Mouse (Mus musculus) E14TG2a.4 (cell line): ENCODE measurements around the gene Ppm1m.

ENCODE experiments used
- CTCF ChIP-seq: conservative IDR thresholded peaks from 2 replicates; pipeline ENCODE4 v1.5.1; 2014; ENCODE audit warnings: low read length
- NANOG ChIP-seq: IDR thresholded peaks from 2 replicates; pipeline ENCODE4 v1.6.1; 2014; ENCODE audit warnings: borderline replicate concordance, low read length, mixed read lengths
- POU5F1 ChIP-seq: IDR thresholded peaks from 2 replicates; pipeline ENCODE4 v1.6.1; 2014; ENCODE audit warnings: low read length, borderline replicate concordance

DNA sequence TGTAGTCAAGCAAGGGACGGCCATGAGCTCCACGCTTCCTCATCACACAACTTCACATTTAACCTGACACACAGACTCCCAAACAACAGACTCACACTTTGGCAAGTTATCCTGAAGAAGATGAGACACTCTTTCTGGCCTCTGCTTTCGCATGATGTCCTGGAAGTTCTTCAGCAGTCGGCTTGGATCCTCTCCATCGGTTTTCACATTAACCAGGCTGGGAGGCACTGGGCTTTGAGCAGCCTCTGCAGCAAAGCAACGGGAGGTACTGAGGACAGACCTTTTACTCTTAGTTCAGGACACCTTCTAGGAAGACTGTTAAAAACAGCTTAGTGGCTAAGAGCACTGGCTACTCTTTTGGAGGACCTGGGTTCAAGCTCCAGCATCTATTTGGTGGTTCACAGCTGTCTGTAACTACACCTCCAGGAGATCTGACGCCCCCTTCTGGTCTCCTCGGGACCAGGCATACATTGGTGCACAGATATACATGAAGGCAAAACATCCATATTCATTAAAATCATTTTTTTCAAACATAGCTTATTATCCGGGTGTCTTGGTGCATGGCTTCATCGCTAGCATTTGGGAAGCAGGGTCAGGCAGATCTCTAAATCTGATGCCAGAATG, 42.1 kb upstream of the Ppm1m start:
- TF ChIP-seq CTCF (peak; percentile 42), POU5F1 (no peak), NANOG (no peak)
